Mouse (Mus musculus) limb, embryonic 12.5 days (tissue): ENCODE measurements around the gene Chd1l. TPM values are rescaled to one million over a fixed set of nuclear protein-coding genes. Genes with fewer than 3 reads are reported as not detected.

Experiments
- ATAC-seq: fragments of 200-750 bp; cut with Nextera tagmentation; 2 replicates; pipeline ENCODE4 v1.8.0; 2017; ENCODE audit warnings: low read depth, moderate TSS enrichment; ENCODE audit not compliant: insufficient number of reproducible peaks, insufficient read depth, low FRiP score, low TSS enrichment
- H3K27ac ChIP-seq: fragments of 300-500 bp; sonication (generic); 2 replicates; pipeline ENCODE4 v1.5.1; 2016; ENCODE audit warnings: mild to moderate bottlenecking, moderate library complexity
- H3K27me3 ChIP-seq: fragments of 300-500 bp; sonication (generic); 2 replicates; pipeline ENCODE4 v1.6.1; 2016; ENCODE audit warnings: mild to moderate bottlenecking, moderate library complexity
- H3K36me3 ChIP-seq: fragments of 300-500 bp; sonication (generic); 2 replicates; pipeline ENCODE4 v1.6.1; 2016; ENCODE audit warnings: mild to moderate bottlenecking, moderate library complexity
- H3K4me1 ChIP-seq: fragments of 300-500 bp; sonication (generic); replicated peaks from 2 replicates; pipeline ENCODE4 v1.6.1; 2016
- H3K4me2 ChIP-seq: fragments of 300-500 bp; sonication (generic); 2 replicates; pipeline ENCODE4 v1.6.1; 2016; ENCODE audit warnings: mild to moderate bottlenecking, moderate library complexity
- H3K4me3 ChIP-seq: fragments of 300-500 bp; sonication (generic); replicated peaks from 2 replicates; pipeline ENCODE4 v1.5.1; 2016; ENCODE audit warnings: mild to moderate bottlenecking
- H3K9ac ChIP-seq: fragments of 300-500 bp; sonication (generic); replicated peaks from 2 replicates; pipeline ENCODE4 v1.6.1; 2016; ENCODE audit warnings: mild to moderate bottlenecking, moderate library complexity
- H3K9me3 ChIP-seq: fragments of 300-500 bp; sonication (generic); 2 replicates; pipeline ENCODE4 v1.6.1; 2016; ENCODE audit warnings: mild to moderate bottlenecking, moderate library complexity
- WGBS: fragments of 180-500 bp; shearing (Covaris S2); methylation state at CpG from one replicate; pipeline ENCODE4 v1.1.7; 2016; 5-methylcytosine and 5-hydroxymethylcytosine counted together
- polyA plus RNA-seq: library from polyadenylated mRNA; unstranded; fragments of >200 nt; fragmentation: Nextera tagmentation; extraction: Ambion mirVana; gene quantifications from 2 replicates; pipeline ENCODE4 v1.2.1, GENCODE M21; 2016

Gene Chd1l
- polyA plus RNA-seq, 1 experiment from 2014 or later: 21.3 TPM

GRCm38 (mm10) chr3:97587656-97588055 lies 22.3 kb downstream of the Chd1l start:
- 69% methylated on average over 9 of the region's 9 CpGs for WGBS
- no peaks in the 10 kb centered on the region for H3K4me1 ChIP-seq
- H3K27me3 ChIP-seq: no peaks in the 10 kb centered on the region
- H3K36me3 ChIP-seq: peaks cover 44% of the 10 kb centered on the region
- no peak overlapping the region for H3K9ac ChIP-seq
- H3K4me3 ChIP-seq: no peak overlapping the region
- no peak overlapping the region for H3K4me2 ChIP-seq
- ATAC-seq: no peak
- no peak overlapping the region for H3K27ac ChIP-seq
- H3K9me3 ChIP-seq: no peaks in the 10 kb centered on the region

DNA sequence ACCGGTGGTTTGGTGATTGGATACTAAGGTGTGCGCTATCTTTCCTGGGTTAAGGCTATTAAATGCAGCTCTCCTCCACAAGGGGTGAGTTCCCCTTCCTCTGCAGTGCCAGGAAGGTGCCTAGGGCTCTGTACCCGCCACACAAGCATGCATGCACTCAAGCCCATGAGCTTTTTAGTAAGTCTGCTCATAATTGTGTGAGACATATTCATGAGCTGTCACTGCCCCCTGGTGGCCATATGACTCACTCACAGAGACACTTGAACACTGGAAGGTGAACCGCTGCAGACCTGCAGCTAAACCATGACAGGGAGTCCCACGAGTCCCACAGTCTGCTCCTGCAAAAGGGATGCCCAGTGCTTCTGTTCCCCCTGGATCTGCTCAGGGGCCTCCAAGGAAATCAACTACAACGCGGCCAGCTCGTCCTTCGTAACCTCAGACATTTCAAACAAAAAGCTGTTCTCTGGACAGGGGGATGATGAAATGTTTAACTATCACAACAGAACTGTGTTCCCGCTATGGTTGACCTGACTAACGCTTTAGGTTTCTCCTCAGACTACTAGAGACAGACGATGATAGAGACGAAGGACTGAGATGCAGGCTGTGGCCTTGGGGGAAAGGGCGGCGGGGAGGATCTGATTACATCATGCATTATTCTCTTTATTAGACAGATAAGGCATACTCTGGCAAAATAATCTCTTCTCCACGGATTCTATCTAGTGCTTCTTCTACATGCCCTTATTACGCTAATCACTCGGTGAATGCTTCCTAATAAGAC lies 24.4 kb downstream of the Chd1l start:
- no peaks in the 10 kb centered on the region for H3K27me3 ChIP-seq
- H3K36me3 ChIP-seq: peaks cover 42% of the 10 kb centered on the region
- H3K9ac ChIP-seq: no peak overlapping the region
- H3K27ac ChIP-seq: no peak overlapping the region
- no peak overlapping the region for H3K4me3 ChIP-seq
- H3K4me2 ChIP-seq: no peak overlapping the region
- 71% methylated on average over 18 of the region's 18 CpGs for WGBS
- no peaks in the 10 kb centered on the region for H3K4me1 ChIP-seq
- no peaks in the 10 kb centered on the region for H3K9me3 ChIP-seq
- peak; percentile 66 for ATAC-seq

GRCm38 (mm10) chr3:97573807-97574206 lies 36.2 kb downstream of the Chd1l start:
- H3K36me3 ChIP-seq: peaks cover 31% of the 10 kb centered on the region; the same call in 1 of the 2 replicates
- no peaks in the 10 kb centered on the region for H3K27me3 ChIP-seq
- 66% methylated on average over 9 of the region's 9 CpGs for WGBS
- no peak overlapping the region for H3K4me3 ChIP-seq
- no peaks in the 10 kb centered on the region for H3K9me3 ChIP-seq
- no peak for ATAC-seq
- no peak overlapping the region for H3K4me2 ChIP-seq
- H3K4me1 ChIP-seq: 0 out of 2 replicates have a peak, but pooled peaks cover 3% of the 10 kb centered on the region
- no peak overlapping the region for H3K27ac ChIP-seq
- no peak overlapping the region for H3K9ac ChIP-seq

- WGBS: 87% methylated on average over 5 of the region's 5 CpGs
- H3K9ac ChIP-seq: no peak overlapping the region
- ATAC-seq: no peak
Measured at GRCm38 (mm10) chr3:97564588-97564987, 45.4 kb downstream of the Chd1l start.

GRCm38 (mm10) chr3:97558554-97558953 lies 51.4 kb downstream of the Chd1l start:
- Histone ChIP-seq H3K4me2 (no peak overlapping the region), H3K27me3 (no peaks in the 10 kb centered on the region), H3K4me3 (no peak overlapping the region), H3K9me3 (no peaks in the 10 kb centered on the region), H3K27ac (no peak overlapping the region), H3K4me1 (0 out of 2 replicates have a peak, but pooled peaks cover 4% of the 10 kb centered on the region), H3K9ac (no peak overlapping the region), H3K36me3 (peaks cover 13% of the 10 kb centered on the region; the same call in 1 of the 2 replicates)
- WGBS: 91% methylated on average over 5 of the region's 5 CpGs
- ATAC-seq: no peak

More at GRCm38 (mm10) chr3:97564588-97564987, 45.4 kb downstream of the Chd1l start:
- H3K36me3 ChIP-seq: peaks cover 25% of the 10 kb centered on the region; the same call in 1 of the 2 replicates
- H3K27me3 ChIP-seq: no peaks in the 10 kb centered on the region
- H3K4me3 ChIP-seq: no peak overlapping the region
- no peak overlapping the region for H3K4me2 ChIP-seq
- H3K27ac ChIP-seq: no peak overlapping the region
- H3K9me3 ChIP-seq: no peaks in the 10 kb centered on the region
- no peaks in the 10 kb centered on the region for H3K4me1 ChIP-seq

- no peaks in the 10 kb centered on the region for H3K9me3 ChIP-seq
- ATAC-seq: no peak
- no peaks in the 10 kb centered on the region for H3K36me3 ChIP-seq
- H3K27me3 ChIP-seq: no peaks in the 10 kb centered on the region
- no peak overlapping the region for H3K9ac ChIP-seq
- H3K4me1 ChIP-seq: no peaks in the 10 kb centered on the region
- H3K4me3 ChIP-seq: no peak overlapping the region
- WGBS: 63% methylated on average over 8 of the region's 8 CpGs
- no peak overlapping the region for H3K27ac ChIP-seq
- no peak overlapping the region for H3K4me2 ChIP-seq
Measured at GRCm38 (mm10) chr3:97546205-97546604, 63.8 kb downstream of the Chd1l start.

DNA sequence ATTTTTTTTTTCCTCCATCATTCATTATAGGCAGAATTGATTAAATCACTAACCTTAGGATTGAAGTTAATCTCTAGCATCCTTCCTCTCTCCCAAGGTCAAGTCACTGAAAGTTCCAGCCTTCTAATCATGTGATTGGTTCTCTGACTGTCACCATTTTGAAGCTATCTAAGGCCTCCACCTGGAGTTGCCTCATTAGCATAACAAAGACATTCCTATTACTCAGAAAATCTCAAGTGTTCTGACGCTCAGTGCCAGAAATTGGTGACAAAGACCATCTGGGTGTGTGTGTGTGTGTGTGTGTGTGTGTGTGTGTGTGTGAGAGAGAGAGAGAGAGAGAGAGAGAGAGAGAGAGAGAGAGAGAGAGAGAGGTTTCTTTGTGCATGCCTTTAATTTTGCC lies 69.8 kb downstream of the Chd1l start:
- WGBS: 38% methylated on average over 1 of the region's 1 CpGs
- Histone ChIP-seq H3K9me3 (no peaks in the 10 kb centered on the region), H3K4me2 (no peak overlapping the region)

DNA sequence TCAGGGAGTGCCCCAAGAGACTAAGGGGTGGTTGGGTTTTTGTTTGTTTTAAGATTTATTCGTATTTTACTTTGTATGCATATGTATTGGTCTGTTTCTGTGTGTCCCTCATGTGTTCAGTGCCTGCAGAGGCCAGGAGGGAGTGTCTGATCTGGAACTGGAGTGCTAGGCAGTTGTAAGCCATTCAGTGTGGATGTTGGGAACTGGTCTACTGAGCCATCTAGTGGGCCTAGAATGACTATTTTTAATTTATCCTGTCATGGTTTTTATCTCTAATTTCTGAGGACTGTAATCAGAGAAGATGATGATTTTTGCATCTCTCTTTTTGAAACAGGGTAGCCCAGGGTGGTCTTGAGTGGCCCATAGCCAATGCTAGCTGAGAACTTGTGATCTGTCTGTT lies 71.4 kb downstream of the Chd1l start:
- no peaks in the 10 kb centered on the region for H3K27me3 ChIP-seq
- no peaks in the 10 kb centered on the region for H3K9me3 ChIP-seq
- no peak overlapping the region for H3K4me3 ChIP-seq
- 57% methylated on average over 1 of the region's 1 CpGs for WGBS
- no peak overlapping the region for H3K9ac ChIP-seq
- H3K36me3 ChIP-seq: no peaks in the 10 kb centered on the region
- no peak overlapping the region for H3K4me2 ChIP-seq
- no peak overlapping the region for H3K27ac ChIP-seq
- ATAC-seq: no peak
- H3K4me1 ChIP-seq: no peaks in the 10 kb centered on the region

More for the DNA sequence above, 69.8 kb downstream of the Chd1l start:
- Histone ChIP-seq H3K36me3 (no peaks in the 10 kb centered on the region), H3K9ac (no peak overlapping the region), H3K27ac (no peak overlapping the region), H3K4me1 (no peaks in the 10 kb centered on the region), H3K27me3 (no peaks in the 10 kb centered on the region), H3K4me3 (no peak overlapping the region)
- no peak for ATAC-seq

DNA sequence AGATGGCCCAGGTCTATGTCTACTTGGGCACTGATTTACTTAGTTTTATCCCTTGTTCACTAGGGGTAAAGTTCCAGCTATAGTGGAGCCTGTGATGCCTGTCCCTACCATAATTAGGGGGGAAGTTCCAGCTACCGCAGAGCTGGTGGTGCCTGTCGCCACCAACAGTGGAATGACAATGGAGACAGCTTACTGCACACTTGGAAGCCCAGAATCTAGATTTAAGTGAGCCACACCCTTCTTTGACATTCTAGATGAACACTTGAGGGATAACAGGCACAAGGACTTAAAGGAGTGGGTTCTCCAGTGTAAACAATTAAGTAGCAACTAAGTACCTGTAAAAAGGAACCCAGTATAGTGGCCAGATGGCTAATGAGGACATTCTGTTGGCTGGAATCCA lies 73.0 kb downstream of the Chd1l start:
- no peak overlapping the region for H3K4me2 ChIP-seq
- H3K9ac ChIP-seq: no peak overlapping the region
- H3K27me3 ChIP-seq: no peaks in the 10 kb centered on the region
- H3K36me3 ChIP-seq: no peaks in the 10 kb centered on the region
- ATAC-seq: no peak
- no peaks in the 10 kb centered on the region for H3K4me1 ChIP-seq
- no peaks in the 10 kb centered on the region for H3K9me3 ChIP-seq
- H3K4me3 ChIP-seq: no peak overlapping the region
- WGBS: 85% methylated on average over 2 of the region's 2 CpGs
- no peak overlapping the region for H3K27ac ChIP-seq

DNA sequence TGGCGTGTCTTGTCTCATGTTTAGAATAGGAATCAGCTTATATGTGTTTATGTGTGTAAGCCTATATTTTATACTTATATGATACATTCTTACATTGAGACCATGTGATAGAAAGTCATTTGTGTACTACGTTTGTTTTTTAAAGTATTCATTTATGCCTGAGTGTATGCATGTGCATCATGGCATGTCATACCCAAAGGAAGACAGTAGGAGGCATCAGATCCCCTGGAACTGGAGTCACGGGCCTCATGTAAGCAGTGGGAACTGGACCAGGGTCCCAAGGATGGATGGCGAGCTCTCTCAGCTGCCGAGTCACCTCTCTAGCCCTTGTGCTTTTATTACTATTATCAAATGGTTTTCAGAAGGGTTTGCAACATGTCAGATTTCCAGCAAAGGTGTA lies 74.3 kb downstream of the Chd1l start:
- no peaks in the 10 kb centered on the region for H3K27me3 ChIP-seq
- 90% methylated on average over 5 of the region's 5 CpGs for WGBS
- no peak overlapping the region for H3K9ac ChIP-seq
- no peak overlapping the region for H3K4me2 ChIP-seq
- H3K4me1 ChIP-seq: no peaks in the 10 kb centered on the region
- H3K27ac ChIP-seq: no peak overlapping the region
- H3K36me3 ChIP-seq: no peaks in the 10 kb centered on the region
- ATAC-seq: no peak
- H3K4me3 ChIP-seq: no peak overlapping the region
- H3K9me3 ChIP-seq: no peaks in the 10 kb centered on the region

- Histone ChIP-seq H3K9me3 (0 out of 2 replicates have a peak, but pooled peaks cover 3% of the 10 kb centered on the region), H3K27me3 (no peaks in the 10 kb centered on the region; the same call in 1 of the 2 replicates), H3K9ac (no peak overlapping the region), H3K4me2 (peak overlapping the region; percentile 10; the same call in 1 of the 2 replicates), H3K4me1 (0 out of 2 replicates have a peak, but pooled peaks cover 6% of the 10 kb centered on the region), H3K27ac (no peak overlapping the region), H3K4me3 (no peak overlapping the region), H3K36me3 (no peaks in the 10 kb centered on the region)
- no peak for ATAC-seq
- 51% methylated on average over 8 of the region's 8 CpGs for WGBS
Measured at GRCm38 (mm10) chr3:97525458-97525857, 84.5 kb downstream of the Chd1l start.
